Mouse (Mus musculus) lung, postnatal 4 days (tissue): Measurements from ENCODE around the gene Drosha.

Experiments
- DNase-seq, 2 experiments: peaks; one replicate each; pipeline ENCODE4 v3.0.0; 2021

The Drosha gene

GRCm38 (mm10) chr15:12941651-12942180 lies 117.1 kb downstream of the Drosha start:
- DNase-seq = no peak

GRCm38 (mm10) chr15:12942424-12942823 lies 117.8 kb downstream of the Drosha start:
- DNase-seq = no peak

- DNase-seq = no peak
Observed at GRCm38 (mm10) chr15:12958051-12958450, 133.4 kb downstream of the Drosha start.

- DNase-seq = no peak
Observed at GRCm38 (mm10) chr15:12962179-12962578, 137.6 kb downstream of the Drosha start.

GRCm38 (mm10) chr15:12965209-12965608 lies 140.6 kb downstream of the Drosha start:
- DNase-seq = no peak

- no peak for DNase-seq
Observed at GRCm38 (mm10) chr15:12968815-12969214, 144.2 kb downstream of the Drosha start.

- DNase-seq = no peak
Observed at GRCm38 (mm10) chr15:12972441-12972840, 147.8 kb downstream of the Drosha start.
